Mouse (Mus musculus) mouse embryonic stem cell (cell line): ENCODE data around the gene Dyrk1a.

Experiments
- in situ Hi-C, 2 experiments: fragments of 300-500 bp; cut with MboI; formaldehyde crosslinking; loops; 1 replicate in 1 of 2; 3 replicates in 1 of 2; pipeline ENCODE4 v1.14.3; 2019 to 2020; ENCODE audit warnings: low sequenced_read_pairs in 2 of 2, low pct_unique_long_range_greater_than_20kb in 1 of 2, mixed read lengths in 1 of 2; ENCODE audit not compliant: unreplicated experiment in 1 of 2

Dyrk1a gene

GRCm38 (mm10) chr16:94569229-94570176 lies at the start of gene Dyrk1a:
TSS of gene Dyrk1a (plus strand) at chr16:94570010.
- in situ Hi-C loops: no loop called here

- in situ Hi-C loops: no loop called here
Observed at GRCm38 (mm10) chr16:94523594-94524377, 46.0 kb upstream of the Dyrk1a start.

- in situ Hi-C loops: no loop called here
Observed at GRCm38 (mm10) chr16:94524691-94525090, 45.1 kb upstream of the Dyrk1a start.

GRCm38 (mm10) chr16:94525955-94526343 lies 43.9 kb upstream of the Dyrk1a start:
- in situ Hi-C loops: no loop called here

GRCm38 (mm10) chr16:94526344-94527151 lies 43.3 kb upstream of the Dyrk1a start, which contains the start of gene Vps26c:
TSS of gene Vps26c (minus strand) at chr16:94526830.
- in situ Hi-C loops: no loop called here

GRCm38 (mm10) chr16:94527152-94527534 lies 42.7 kb upstream of the Dyrk1a start:
- in situ Hi-C loops: no loop called here

GRCm38 (mm10) chr16:94527546-94527945 lies 42.3 kb upstream of the Dyrk1a start:
- in situ Hi-C loops: no loop called here

- in situ Hi-C loops: no loop called here
Observed at GRCm38 (mm10) chr16:94531268-94531667, 38.5 kb upstream of the Dyrk1a start.

- in situ Hi-C loops: no loop called here
Observed at GRCm38 (mm10) chr16:94533679-94534078, 36.1 kb upstream of the Dyrk1a start.

GRCm38 (mm10) chr16:94535716-94536115 lies 34.1 kb upstream of the Dyrk1a start:
- in situ Hi-C loops: no loop called here

GRCm38 (mm10) chr16:94536417-94537158 lies 33.2 kb upstream of the Dyrk1a start:
- in situ Hi-C loops: no loop called here

- in situ Hi-C loops: no loop called here
Observed at GRCm38 (mm10) chr16:94537159-94537527, 32.7 kb upstream of the Dyrk1a start.

GRCm38 (mm10) chr16:94540140-94540539 lies 29.7 kb upstream of the Dyrk1a start:
- in situ Hi-C loops: no loop called here

- in situ Hi-C loops: no loop called here
Observed at GRCm38 (mm10) chr16:94542898-94543297, 26.9 kb upstream of the Dyrk1a start.

GRCm38 (mm10) chr16:94544540-94545105 lies 25.2 kb upstream of the Dyrk1a start:
- in situ Hi-C loops: no loop called here

GRCm38 (mm10) chr16:94545781-94546562 lies 23.8 kb upstream of the Dyrk1a start:
- in situ Hi-C loops: no loop called here

GRCm38 (mm10) chr16:94549813-94550212 lies 20.0 kb upstream of the Dyrk1a start:
- in situ Hi-C loops: no loop called here
